Mouse (Mus musculus) lung, embryonic 16.5 days (tissue): ENCODE measurements at regions not wholly inside any gene's neighbourhood (a gene's known extent, or its start where the extent isn't known, plus 50 kb on each side); places are given as distances from the start of the nearest gene placed in this dataset.
"Not testable (repeated sequence)": the region's sequence is repeated elsewhere in the genome, so short reads cannot be mapped to it uniquely, and the experiment has no call there.

Source experiments
- ATAC-seq: fragments of 200-750 bp; cut with Nextera tagmentation; 2 replicates; pipeline ENCODE4 v1.8.0; 2017; ENCODE audit warnings: low read depth, mild to moderate bottlenecking, moderate library complexity
- H3K27ac ChIP-seq: fragments of 300-500 bp; sonication (generic); 2 replicates; pipeline ENCODE4 v1.5.1; 2014; ENCODE audit warnings: mild to moderate bottlenecking, control low read depth, low read length
- H3K27me3 ChIP-seq: fragments of 300-500 bp; sonication (generic); 2 replicates; pipeline ENCODE4 v1.6.1; 2014; ENCODE audit warnings: low read depth, low read length, mixed read lengths; ENCODE audit not compliant: control insufficient read depth, insufficient read depth
- H3K36me3 ChIP-seq: fragments of 300-500 bp; sonication (generic); 2 replicates; pipeline ENCODE4 v1.6.1; 2014; ENCODE audit warnings: low read length; ENCODE audit not compliant: control insufficient read depth, insufficient read depth
- H3K4me1 ChIP-seq: fragments of 300-500 bp; sonication (generic); replicated peaks from 2 replicates; pipeline ENCODE4 v1.6.1; 2014; ENCODE audit warnings: low read length, mixed read lengths; ENCODE audit not compliant: control insufficient read depth, insufficient read depth
- H3K4me2 ChIP-seq: fragments of 300-500 bp; sonication (generic); 2 replicates; pipeline ENCODE4 v1.6.1; 2014; ENCODE audit warnings: low read depth, low read length, control low read depth
- H3K4me3 ChIP-seq: fragments of 300-500 bp; sonication (generic); 2 replicates; pipeline ENCODE4 v1.5.1; 2014; ENCODE audit warnings: mild to moderate bottlenecking, low read length, control low read depth
- H3K9ac ChIP-seq: fragments of 300-500 bp; sonication (generic); 2 replicates; pipeline ENCODE4 v1.6.1; 2014; ENCODE audit warnings: low read length, control low read depth
- H3K9me3 ChIP-seq: fragments of 300-500 bp; sonication (generic); 2 replicates; pipeline ENCODE4 v1.6.1; 2016; ENCODE audit warnings: low read length; ENCODE audit not compliant: control insufficient read depth
- WGBS: fragments of 180-500 bp; shearing (Covaris S2); extraction: QIAGEN DNeasy Blood & Tissue Kit; methylation state at CpG from one replicate; pipeline ENCODE4 v1.1.7; 2014; 5-methylcytosine and 5-hydroxymethylcytosine counted together

DNA sequence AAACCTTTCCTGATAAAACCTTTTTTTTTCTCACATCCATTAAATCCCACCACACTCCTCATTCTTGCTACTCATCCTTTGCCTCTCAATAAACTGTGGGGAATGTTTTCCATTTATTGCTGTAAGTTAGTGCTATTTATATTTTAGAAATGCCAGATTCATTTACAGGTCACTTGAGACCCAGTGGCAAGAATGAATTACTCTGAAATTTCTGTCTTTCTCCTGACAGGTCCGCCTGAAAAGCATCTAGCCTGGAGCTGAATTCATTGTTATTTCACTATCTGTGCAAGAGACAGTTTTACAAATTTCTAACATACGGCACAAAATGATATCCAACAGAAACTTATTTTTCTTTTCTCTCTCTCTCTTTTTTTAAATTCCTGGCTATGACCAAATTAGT is 570.6 kb upstream of the Akr1e1 start:
- 65% methylated on average over 2 of the region's 2 CpGs for WGBS
- Histone ChIP-seq H3K4me3 (no peak overlapping the region), H3K9ac (no peak overlapping the region), H3K36me3 (no peaks in the 10 kb centered on the region), H3K9me3 (no peaks in the 10 kb centered on the region), H3K4me2 (no peak overlapping the region), H3K27me3 (no peaks in the 10 kb centered on the region), H3K4me1 (no peaks in the 10 kb centered on the region), H3K27ac (no peak overlapping the region)
- ATAC-seq: no peak

- not testable (repeated sequence) for H3K4me2 ChIP-seq, H3K9me3 ChIP-seq, H3K4me1 ChIP-seq, H3K9ac ChIP-seq, H3K36me3 ChIP-seq, ATAC-seq, H3K27me3 ChIP-seq, H3K4me3 ChIP-seq, H3K27ac ChIP-seq
- 56% methylated on average over 1 of the region's 1 CpGs for WGBS
These were observed 576.3 kb upstream of the Akr1e1 start for GRCm38 (mm10) chr13:5185237-5185800.

DNA sequence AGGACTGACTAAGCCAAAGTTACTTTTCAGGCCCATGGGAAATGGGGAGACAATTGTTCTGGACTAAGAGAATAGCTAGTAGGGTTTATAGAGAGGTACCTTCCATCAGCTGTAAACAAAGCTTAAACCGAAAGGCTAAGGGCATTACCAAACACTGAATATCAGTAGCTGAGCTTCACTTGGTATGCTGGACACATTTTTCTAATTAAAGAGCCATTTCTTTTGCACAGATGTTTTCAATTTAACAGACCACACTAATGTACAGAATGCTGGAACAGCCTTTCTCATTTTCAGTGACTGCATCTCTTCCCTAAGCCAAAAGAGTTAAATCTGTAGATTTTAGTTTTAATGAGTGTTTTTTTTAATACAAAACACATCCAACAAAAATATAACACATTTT is 593.8 kb upstream of the Akr1e1 start:
- Histone ChIP-seq H3K4me3 (no peak overlapping the region), H3K27me3 (no peaks in the 10 kb centered on the region), H3K9ac (no peak overlapping the region), H3K4me2 (no peak overlapping the region), H3K4me1 (no peaks in the 10 kb centered on the region), H3K9me3 (no peaks in the 10 kb centered on the region), H3K27ac (no peak overlapping the region), H3K36me3 (no peaks in the 10 kb centered on the region)
- no peak for ATAC-seq
- 51% methylated on average over 1 of the region's 1 CpGs for WGBS

- ATAC-seq: 0 out of 2 replicates have a peak, but pooled peaks have one; percentile 23
- no peak overlapping the region for H3K4me2 ChIP-seq
- H3K36me3 ChIP-seq: no peaks in the 10 kb centered on the region
- H3K9ac ChIP-seq: no peak overlapping the region
- H3K27ac ChIP-seq: no peak overlapping the region
- no peaks in the 10 kb centered on the region for H3K9me3 ChIP-seq
- no peaks in the 10 kb centered on the region for H3K4me1 ChIP-seq
- 40% methylated on average over 2 of the region's 2 CpGs for WGBS
- no peak overlapping the region for H3K4me3 ChIP-seq
- H3K27me3 ChIP-seq: no peaks in the 10 kb centered on the region
These were observed 595.2 kb upstream of the Akr1e1 start for GRCm38 (mm10) chr13:5204143-5204542.

GRCm38 (mm10) chr13:5211659-5212058 is 602.7 kb upstream of the Akr1e1 start:
- Histone ChIP-seq H3K4me3 (no peak overlapping the region), H3K27me3 (no peaks in the 10 kb centered on the region), H3K4me2 (no peak overlapping the region), H3K27ac (no peak overlapping the region), H3K36me3 (no peaks in the 10 kb centered on the region), H3K4me1 (no peaks in the 10 kb centered on the region), H3K9me3 (no peaks in the 10 kb centered on the region), H3K9ac (no peak overlapping the region)
- ATAC-seq: no peak
- 76% methylated on average over 1 of the region's 1 CpGs for WGBS

- no peak for ATAC-seq
- WGBS: 51% methylated on average over 3 of the region's 3 CpGs
- Histone ChIP-seq H3K27me3 (no peaks in the 10 kb centered on the region), H3K9ac (no peak overlapping the region), H3K4me1 (no peaks in the 10 kb centered on the region), H3K4me2 (no peak overlapping the region), H3K36me3 (no peaks in the 10 kb centered on the region), H3K4me3 (no peak overlapping the region), H3K9me3 (no peaks in the 10 kb centered on the region), H3K27ac (no peak overlapping the region)
These were observed 620.5 kb upstream of the Akr1e1 start for GRCm38 (mm10) chr13:5229476-5229875.

- 77% methylated on average over 3 of the region's 3 CpGs for WGBS
- no peak overlapping the region for H3K4me2 ChIP-seq
- ATAC-seq: no peak
- no peak overlapping the region for H3K9ac ChIP-seq
- no peaks in the 10 kb centered on the region for H3K27me3 ChIP-seq
- H3K9me3 ChIP-seq: no peaks in the 10 kb centered on the region
- H3K4me3 ChIP-seq: no peak overlapping the region
- H3K4me1 ChIP-seq: no peaks in the 10 kb centered on the region
- no peaks in the 10 kb centered on the region for H3K36me3 ChIP-seq
- no peak overlapping the region for H3K27ac ChIP-seq
These were observed 625.3 kb upstream of the Akr1e1 start for GRCm38 (mm10) chr13:5234232-5234631.

DNA sequence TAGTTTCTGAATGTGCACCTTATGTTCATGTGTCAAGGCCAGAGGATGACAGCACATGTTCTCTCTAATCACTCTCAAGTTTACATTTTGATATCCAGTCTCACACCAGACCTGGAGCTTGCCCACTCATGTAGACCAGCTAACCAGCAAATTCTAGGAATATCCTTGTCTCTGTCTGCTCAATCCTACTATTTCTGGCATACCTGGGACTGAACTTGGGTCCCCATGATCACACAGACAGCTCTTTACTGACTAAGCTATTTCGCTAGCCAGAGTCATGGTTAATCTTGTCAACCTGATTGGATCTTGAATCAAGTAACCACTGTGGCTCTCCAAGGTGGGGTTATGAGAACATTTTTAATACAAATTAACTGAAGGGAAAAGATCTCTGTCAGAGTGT is 625.9 kb upstream of the Klf6 start:
- H3K4me1 ChIP-seq: no peaks in the 10 kb centered on the region

DNA sequence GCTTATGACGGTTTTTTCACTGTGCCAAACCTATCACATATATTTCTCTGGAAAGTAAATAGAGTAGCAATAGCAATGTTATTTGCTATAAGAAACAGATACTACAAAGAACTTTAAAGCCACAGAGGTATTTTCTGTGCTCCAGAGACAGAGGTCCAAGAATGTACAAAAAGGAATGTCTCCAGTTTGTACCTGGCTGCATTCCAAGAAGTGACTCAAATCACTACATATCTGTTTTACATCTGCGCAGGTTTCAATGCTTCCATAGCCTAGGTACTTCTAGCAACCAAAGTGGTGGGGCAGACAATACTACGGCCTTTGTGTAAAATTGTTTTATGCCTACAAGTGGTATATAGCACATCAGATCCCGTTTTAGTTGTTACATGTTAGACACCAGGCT is 620.7 kb upstream of the Klf6 start:
- 52% methylated on average over 4 of the region's 4 CpGs for WGBS
- Histone ChIP-seq H3K4me1 (no peaks in the 10 kb centered on the region), H3K4me2 (no peak overlapping the region), H3K27ac (no peak overlapping the region), H3K4me3 (no peak overlapping the region), H3K27me3 (no peaks in the 10 kb centered on the region), H3K9ac (no peak overlapping the region), H3K9me3 (no peaks in the 10 kb centered on the region), H3K36me3 (no peaks in the 10 kb centered on the region)
- peak; percentile 36; the same call in 1 of the 2 replicates for ATAC-seq

More for the DNA sequence above, 625.9 kb upstream of the Klf6 start:
- Histone ChIP-seq H3K27ac (no peak overlapping the region), H3K27me3 (no peaks in the 10 kb centered on the region), H3K4me2 (no peak overlapping the region), H3K9me3 (no peaks in the 10 kb centered on the region), H3K36me3 (no peaks in the 10 kb centered on the region), H3K4me3 (no peak overlapping the region), H3K9ac (no peak overlapping the region)
- 95% methylated on average over 1 of the region's 1 CpGs for WGBS
- ATAC-seq: no peak

- H3K9ac ChIP-seq: no peak overlapping the region
- H3K27ac ChIP-seq: no peak overlapping the region
- no peak for ATAC-seq
- H3K4me1 ChIP-seq: no peaks in the 10 kb centered on the region
- WGBS: 55% methylated on average over 2 of the region's 2 CpGs
- H3K4me2 ChIP-seq: no peak overlapping the region
- no peaks in the 10 kb centered on the region; the same call in 1 of the 2 replicates for H3K9me3 ChIP-seq
- no peak overlapping the region for H3K4me3 ChIP-seq
- H3K36me3 ChIP-seq: no peaks in the 10 kb centered on the region
- no peaks in the 10 kb centered on the region for H3K27me3 ChIP-seq
These were observed 618.5 kb upstream of the Klf6 start for GRCm38 (mm10) chr13:5242782-5243181.
